Mouse (Mus musculus) limb, embryonic 15.5 days (tissue): ENCODE results near the gene Gpc3. TPM values are rescaled to one million over a fixed set of nuclear protein-coding genes. Genes with fewer than 3 reads are reported as not detected.

ENCODE experiments used
- ATAC-seq: fragments of 200-750 bp; cut with Nextera tagmentation; 2 replicates; pipeline ENCODE4 v1.8.0; 2017; ENCODE audit warnings: low read depth, moderate TSS enrichment; ENCODE audit not compliant: insufficient number of reproducible peaks, low FRiP score, low TSS enrichment
- H3K27ac ChIP-seq: fragments of 300-500 bp; sonication (generic); 2 replicates; pipeline ENCODE4 v1.5.1; 2015; ENCODE audit warnings: moderate library complexity, mild to moderate bottlenecking, inconsistent platforms
- H3K27me3 ChIP-seq: fragments of 300-500 bp; sonication (generic); 2 replicates; pipeline ENCODE4 v1.6.1; 2015; ENCODE audit warnings: inconsistent platforms
- H3K36me3 ChIP-seq: fragments of 300-500 bp; sonication (generic); 2 replicates; pipeline ENCODE4 v1.6.1; 2015; ENCODE audit warnings: inconsistent platforms
- H3K4me1 ChIP-seq: fragments of 300-500 bp; sonication (generic); 2 replicates; pipeline ENCODE4 v1.6.1; 2015; ENCODE audit warnings: inconsistent platforms
- H3K4me2 ChIP-seq: fragments of 300-500 bp; sonication (generic); 2 replicates; pipeline ENCODE4 v1.6.1; 2015; ENCODE audit warnings: mild to moderate bottlenecking, inconsistent platforms
- H3K4me3 ChIP-seq: fragments of 300-500 bp; sonication (generic); 2 replicates; pipeline ENCODE4 v1.5.1; 2015; ENCODE audit warnings: mild to moderate bottlenecking, inconsistent platforms
- H3K9ac ChIP-seq: fragments of 300-500 bp; sonication (generic); 2 replicates; pipeline ENCODE4 v1.6.1; 2015; ENCODE audit warnings: inconsistent platforms
- H3K9me3 ChIP-seq: fragments of 300-500 bp; sonication (generic); 2 replicates; pipeline ENCODE4 v1.6.1; 2016; ENCODE audit warnings: inconsistent platforms
- WGBS: fragments of 180-500 bp; shearing (Covaris S2); methylation state at CpG from one replicate; pipeline ENCODE4 v1.1.7; 2015; 5-methylcytosine and 5-hydroxymethylcytosine counted together
- polyA plus RNA-seq: library from polyadenylated mRNA; unstranded; fragments of >200 nt; fragmentation: Nextera tagmentation; extraction: Ambion mirVana; gene quantifications from 2 replicates; pipeline ENCODE4 v1.2.1, GENCODE M21; 2015

Gpc3 gene
- polyA plus RNA-seq: 744 and 768 TPM in 2 replicates

GRCm38 (mm10) chrX:52613328-52614030 lies at the start of gene Gpc3:
Gpc3 (minus strand) TSS chrX:52613950.
- Histone ChIP-seq H3K4me1 (peaks cover 8% of the 10 kb centered on the region; the same call in 1 of the 2 replicates), H3K9ac (peak within 1 kb of the TSS; percentile 37), H3K4me2 (peak within 1 kb of the TSS; percentile 56), H3K27me3 (peaks cover 9% of the 10 kb centered on the region; the same call in 1 of the 2 replicates), H3K36me3 (no peaks in the 10 kb centered on the region), H3K4me3 (peak within 1 kb of the TSS; percentile 56), H3K27ac (peak within 1 kb of the TSS; percentile 88), H3K9me3 (no peaks in the 10 kb centered on the region)
- WGBS: 25% methylated on average over 47 of the region's 48 CpGs
- peak; percentile 92 for ATAC-seq

GRCm38 (mm10) chrX:52651975-52652374 lies 38.2 kb upstream of the Gpc3 start:
- Histone ChIP-seq H3K36me3 (no peaks in the 10 kb centered on the region), H3K4me2 (0 out of 2 replicates have a peak overlapping the region, but pooled peaks have one; percentile 17), H3K4me1 (peaks cover 10% of the 10 kb centered on the region), H3K9ac (no peak overlapping the region), H3K27ac (peak overlapping the region; percentile 80), H3K4me3 (no peak overlapping the region), H3K27me3 (no peaks in the 10 kb centered on the region), H3K9me3 (no peaks in the 10 kb centered on the region)
- WGBS: 20% methylated on average over 10 of the region's 10 CpGs
- no peak for ATAC-seq

GRCm38 (mm10) chrX:52651472-52651948 lies 37.8 kb upstream of the Gpc3 start:
- 16% methylated on average over 9 of the region's 9 CpGs for WGBS
- no peaks in the 10 kb centered on the region for H3K36me3 ChIP-seq
- no peak overlapping the region for H3K9ac ChIP-seq
- no peaks in the 10 kb centered on the region for H3K9me3 ChIP-seq
- H3K4me1 ChIP-seq: peaks cover 10% of the 10 kb centered on the region
- no peaks in the 10 kb centered on the region for H3K27me3 ChIP-seq
- H3K27ac ChIP-seq: peak overlapping the region; percentile 80
- no peak for ATAC-seq
- no peak overlapping the region for H3K4me3 ChIP-seq
- 0 out of 2 replicates have a peak overlapping the region, but pooled peaks have one; percentile 17 for H3K4me2 ChIP-seq

GRCm38 (mm10) chrX:52648910-52649785 lies 35.4 kb upstream of the Gpc3 start:
- Histone ChIP-seq H3K4me3 (peak overlapping the region; percentile 12; the same call in 1 of the 2 replicates), H3K9ac (no peak overlapping the region)

GRCm38 (mm10) chrX:52644393-52644792 lies 30.6 kb upstream of the Gpc3 start:
- H3K4me3 ChIP-seq: no peak overlapping the region
- no peaks in the 10 kb centered on the region for H3K27me3 ChIP-seq
- no peak overlapping the region for H3K4me2 ChIP-seq
- H3K27ac ChIP-seq: no peak overlapping the region; the same call in 1 of the 2 replicates
- no peaks in the 10 kb centered on the region for H3K9me3 ChIP-seq
- no peak for ATAC-seq
- peaks cover 9% of the 10 kb centered on the region; the same call in 1 of the 2 replicates for H3K4me1 ChIP-seq
- H3K9ac ChIP-seq: no peak overlapping the region
- H3K36me3 ChIP-seq: no peaks in the 10 kb centered on the region
- 41% methylated on average over 7 of the region's 7 CpGs for WGBS

More at GRCm38 (mm10) chrX:52648910-52649785, 35.4 kb upstream of the Gpc3 start:
- H3K27ac ChIP-seq: 0 out of 2 replicates have a peak overlapping the region, but pooled peaks have one; percentile 17
- peaks cover 16% of the 10 kb centered on the region for H3K4me1 ChIP-seq
- no peaks in the 10 kb centered on the region for H3K9me3 ChIP-seq
- no peak for ATAC-seq
- WGBS: 28% methylated on average over 19 of the region's 19 CpGs
- peak overlapping the region; percentile 26 for H3K4me2 ChIP-seq
- H3K36me3 ChIP-seq: no peaks in the 10 kb centered on the region
- H3K27me3 ChIP-seq: no peaks in the 10 kb centered on the region

- no peak for ATAC-seq
- Histone ChIP-seq H3K27me3 (no peaks in the 10 kb centered on the region), H3K4me1 (peaks cover 6% of the 10 kb centered on the region; the same call in 1 of the 2 replicates), H3K4me3 (no peak overlapping the region), H3K9me3 (no peaks in the 10 kb centered on the region), H3K9ac (no peak overlapping the region), H3K4me2 (no peak overlapping the region), H3K27ac (no peak overlapping the region), H3K36me3 (no peaks in the 10 kb centered on the region)
- WGBS: 39% methylated on average over 2 of the region's 2 CpGs
These were observed 29.6 kb upstream of the Gpc3 start for GRCm38 (mm10) chrX:52643350-52643749.

GRCm38 (mm10) chrX:52642126-52642525 lies 28.4 kb upstream of the Gpc3 start:
- H3K27ac ChIP-seq: no peak overlapping the region
- no peaks in the 10 kb centered on the region for H3K9me3 ChIP-seq
- H3K4me1 ChIP-seq: peaks cover 6% of the 10 kb centered on the region; the same call in 1 of the 2 replicates
- H3K36me3 ChIP-seq: no peaks in the 10 kb centered on the region
- no peak overlapping the region for H3K4me3 ChIP-seq
- no peaks in the 10 kb centered on the region for H3K27me3 ChIP-seq
- ATAC-seq: no peak
- H3K9ac ChIP-seq: no peak overlapping the region
- WGBS: 85% methylated on average over 2 of the region's 2 CpGs
- no peak overlapping the region for H3K4me2 ChIP-seq

GRCm38 (mm10) chrX:52637419-52637818 lies 23.7 kb upstream of the Gpc3 start:
- Histone ChIP-seq H3K4me1 (no peaks in the 10 kb centered on the region), H3K9ac (no peak overlapping the region), H3K4me3 (no peak overlapping the region), H3K27me3 (no peaks in the 10 kb centered on the region), H3K36me3 (no peaks in the 10 kb centered on the region), H3K27ac (no peak overlapping the region), H3K4me2 (no peak overlapping the region), H3K9me3 (no peaks in the 10 kb centered on the region)
- ATAC-seq: no peak

- no peak for ATAC-seq
- no peaks in the 10 kb centered on the region for H3K4me1 ChIP-seq
These were observed 20.2 kb upstream of the Gpc3 start for GRCm38 (mm10) chrX:52633976-52634375.

GRCm38 (mm10) chrX:52632688-52633324 lies 19.1 kb upstream of the Gpc3 start:
- Histone ChIP-seq H3K27me3 (no peaks in the 10 kb centered on the region), H3K36me3 (no peaks in the 10 kb centered on the region), H3K4me2 (no peak overlapping the region), H3K9me3 (no peaks in the 10 kb centered on the region), H3K9ac (no peak overlapping the region), H3K27ac (no peak overlapping the region), H3K4me1 (no peaks in the 10 kb centered on the region), H3K4me3 (no peak overlapping the region)
- no peak for ATAC-seq
- WGBS: 44% methylated on average over 7 of the region's 7 CpGs

More at GRCm38 (mm10) chrX:52633976-52634375, 20.2 kb upstream of the Gpc3 start:
- Histone ChIP-seq H3K27me3 (no peaks in the 10 kb centered on the region), H3K4me3 (no peak overlapping the region), H3K9me3 (no peaks in the 10 kb centered on the region), H3K4me2 (no peak overlapping the region), H3K27ac (no peak overlapping the region), H3K36me3 (no peaks in the 10 kb centered on the region), H3K9ac (no peak overlapping the region)
- WGBS: 66% methylated on average over 6 of the region's 6 CpGs

GRCm38 (mm10) chrX:52626963-52627716 lies 13.4 kb upstream of the Gpc3 start:
- Histone ChIP-seq H3K27ac (peak overlapping the region; percentile 59), H3K4me2 (no peak overlapping the region), H3K4me3 (no peak overlapping the region), H3K9ac (no peak overlapping the region), H3K9me3 (no peaks in the 10 kb centered on the region), H3K36me3 (no peaks in the 10 kb centered on the region), H3K27me3 (no peaks in the 10 kb centered on the region), H3K4me1 (peaks cover 3% of the 10 kb centered on the region; the same call in 1 of the 2 replicates)
- no peak for ATAC-seq
- WGBS: 35% methylated on average over 6 of the region's 6 CpGs
